Mouse (Mus musculus): ENCODE data around the gene Atf7. TPM values are rescaled to one million over a fixed set of nuclear protein-coding genes. Genes with fewer than 3 reads are reported as not detected.

Gene Atf7
- polyA plus RNA-seq (2014; fragmentation: Illumina TruSeq; extraction: RNeasy Lipid Tissue Mini Kit (QIAGEN cat#74804)), result 68.1 TPM

GRCm38 (mm10) chr15:102624970-102625686 is at the start of gene Atf7, which contains the start of gene Gm28047:
Gene Atf7, minus strand, starts transcription at chr15:102625464.
Gene Gm28047, minus strand, starts transcription at chr15:102625067.

GRCm38 (mm10) chr15:102672215-102673071 is 47.2 kb upstream of the Atf7 start, which contains the start of gene Atp5g2:
Gene Atp5g2, minus strand, starts transcription at chr15:102672352.

GRCm38 (mm10) chr15:102524892-102525485 is 100.3 kb downstream of the Atf7 start, which contains the start of gene Npff:
Gene Npff, minus strand, starts transcription at chr15:102524942.

GRCm38 (mm10) chr15:102517976-102518858 is 107.0 kb downstream of the Atf7 start, which contains the start of gene Tarbp2:
Gene Tarbp2, plus strand, starts transcription at chr15:102518192.

GRCm38 (mm10) chr15:102516728-102517404 is 108.4 kb downstream of the Atf7 start, which contains the start of gene Map3k12:
Gene Map3k12, minus strand, starts transcription at chr15:102517064.

GRCm38 (mm10) chr15:102503447-102503846 is 121.8 kb downstream of the Atf7 start, which contains the start of gene Gm10337:
Gene Gm10337, plus strand, starts transcription at chr15:102503722.

Other genes starting within 250 kb of the Atf7 start
- gene Sp1, start 219.3 kb downstream of the Atf7 start, polyA plus RNA-seq (2014; fragmentation: Illumina TruSeq; extraction: RNeasy Lipid Tissue Mini Kit (QIAGEN cat#74804)), result 167 TPM
- gene Amhr2, start 180.1 kb downstream of the Atf7 start, polyA plus RNA-seq (2014; fragmentation: Illumina TruSeq; extraction: RNeasy Lipid Tissue Mini Kit (QIAGEN cat#74804)), result 1.1 TPM
- 37.5 TPM for gene Prr13, start 166.4 kb downstream of the Atf7 start, polyA plus RNA-seq (2014; fragmentation: Illumina TruSeq; extraction: RNeasy Lipid Tissue Mini Kit (QIAGEN cat#74804))
- 1,145 TPM for gene Pcbp2, start 154.9 kb downstream of the Atf7 start, polyA plus RNA-seq (2014; fragmentation: Illumina TruSeq; extraction: RNeasy Lipid Tissue Mini Kit (QIAGEN cat#74804))
- gene Gm10337, start 121.7 kb downstream of the Atf7 start, polyA plus RNA-seq (2014; fragmentation: Illumina TruSeq; extraction: RNeasy Lipid Tissue Mini Kit (QIAGEN cat#74804)), result not detected
- gene Map3k12, start 108.4 kb downstream of the Atf7 start, polyA plus RNA-seq (2014; fragmentation: Illumina TruSeq; extraction: RNeasy Lipid Tissue Mini Kit (QIAGEN cat#74804)), result 5.3 TPM
- gene Tarbp2, start 107.3 kb downstream of the Atf7 start, polyA plus RNA-seq (2014; fragmentation: Illumina TruSeq; extraction: RNeasy Lipid Tissue Mini Kit (QIAGEN cat#74804)), result 0.66 TPM
- not detected for gene Npff, start 100.5 kb downstream of the Atf7 start, polyA plus RNA-seq (2014; fragmentation: Illumina TruSeq; extraction: RNeasy Lipid Tissue Mini Kit (QIAGEN cat#74804))
- not detected for gene Gm28047, start 397 bp downstream of the Atf7 start, polyA plus RNA-seq (2014; fragmentation: Illumina TruSeq; extraction: RNeasy Lipid Tissue Mini Kit (QIAGEN cat#74804))
- gene Atp5g2, start 46.9 kb upstream of the Atf7 start, polyA plus RNA-seq (2014; fragmentation: Illumina TruSeq; extraction: RNeasy Lipid Tissue Mini Kit (QIAGEN cat#74804)), result 19.7 TPM
- 119 TPM for gene Calcoco1, start 96.7 kb upstream of the Atf7 start, polyA plus RNA-seq (2014; fragmentation: Illumina TruSeq; extraction: RNeasy Lipid Tissue Mini Kit (QIAGEN cat#74804))

Measured in ovary, adult 10 weeks (tissue).